Comparison of ENCODE assay signal across 18 mouse cellular contexts in the genomic region with DNA sequence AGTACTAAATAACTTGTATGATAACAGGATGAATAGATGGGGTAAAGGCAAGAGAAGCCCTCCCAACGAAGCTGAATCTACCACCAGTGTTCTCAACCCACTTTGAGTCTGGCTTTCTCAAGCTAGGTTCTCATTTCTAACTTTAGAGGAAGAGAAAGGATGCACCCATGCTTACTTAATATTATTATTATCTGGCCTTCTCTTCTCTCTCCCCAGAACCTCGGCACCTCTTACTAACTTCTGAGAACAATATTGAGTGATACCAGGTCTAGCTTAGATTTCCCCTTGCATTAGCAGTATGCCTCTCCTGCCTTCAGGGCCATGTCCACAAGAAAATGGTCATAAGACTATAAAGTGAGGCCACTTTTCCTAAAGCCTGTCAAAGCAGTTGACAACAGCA. TPM values are rescaled to one million over a fixed set of nuclear protein-coding genes. Genes with fewer than 3 reads are reported as not detected.
DNase-seq lines count a peak whose midpoint lies in the region; ATAC-seq and TF ChIP-seq lines count a peak whose summit lies in the region.
"Had no signal": no experiment of that assay in that cellular context is flagged by ENCODE, and none has a peak within 500 bp of the region (broad histone marks: within the 10 kb centered on the region; RNA-seq: fewer than 3 reads in every experiment).

No protein-coding gene starts in this region.

- WGBS in heart, adult 2 months = 40% methylated on average over 2 of the region's 2 CpGs
- WGBS in hindbrain, postnatal 0 days = 41% methylated on average over 2 of the region's 2 CpGs
- WGBS in hindbrain, embryonic 16.5 days = 40% methylated on average over 2 of the region's 2 CpGs
- WGBS in neural tube, embryonic 15.5 days = 57% methylated on average over 2 of the region's 2 CpGs
- 18% methylated on average over 2 of the region's 2 CpGs for WGBS in olfactory bulb, adult 2 months
- WGBS in hindbrain, embryonic 14.5 days = 55% methylated on average over 2 of the region's 2 CpGs

- DNase-seq in heart, adult 2 months = no peak
- no peak for DNase-seq in heart, postnatal 10 days
- DNase-seq in hindbrain, postnatal 0 days (ENCODE audit: low spot score) = no peak
- DNase-seq in neural tube, embryonic 10.5 days (ENCODE audit: extremely low spot score, low spot score) = no peak
- DNase-seq in hindbrain, embryonic 14.5 days (ENCODE audit: low spot score) = no peak
- DNase-seq: forebrain, postnatal 0 days; gastrocnemius, postnatal 36 days; heart, adult 11 months; heart, postnatal 36 days had no signal

- H3K9ac ChIP-seq in heart, adult 2 months (ENCODE audit: low read depth, low read length) = no peak overlapping the region
- H3K9ac ChIP-seq in hindbrain, postnatal 0 days (replicated peaks; ENCODE audit: low read length) = no peak overlapping the region
- H3K9ac ChIP-seq in hindbrain, embryonic 16.5 days (ENCODE audit: low read depth, low read length) = no peak overlapping the region
- no peak overlapping the region for H3K9ac ChIP-seq in neural tube, embryonic 15.5 days (replicated peaks)
- H3K9ac ChIP-seq in hindbrain, embryonic 14.5 days = no peak overlapping the region
- H3K9ac ChIP-seq: embryonic facial prominence, embryonic 13.5 days; forebrain, embryonic 13.5 days; forebrain, postnatal 0 days; heart, embryonic 13.5 days; intestine, embryonic 15.5 days had no signal

- ATAC-seq in hindbrain, postnatal 0 days = no peak
- no peak for ATAC-seq in hindbrain, embryonic 16.5 days
- ATAC-seq in neural tube, embryonic 15.5 days (ENCODE audit: low FRiP score) = no peak
- ATAC-seq in hindbrain, embryonic 14.5 days (ENCODE audit: low FRiP score) = no peak
- ATAC-seq: activated CD4-positive, CD25-positive, alpha-beta regulatory T cell, adult 4 months; forebrain, embryonic 13.5 days; forebrain, postnatal 0 days; intestine, embryonic 15.5 days; Patski had no signal

- H3K79me2 ChIP-seq in heart, adult 2 months (replicated peaks; ENCODE audit: control insufficient read depth, insufficient read depth, low read length) = peaks cover 12% of the 10 kb centered on the region

- intact Hi-C loops in heart, adult 2 months (cut with DNase I) = no loop called here
- intact Hi-C loops in heart, postnatal 10 days (cut with DNase I) = no loop called here

- no peak for TF ChIP-seq CTCF in heart, adult 2 months (IDR thresholded peaks at IDR 0.05)
- no peak for TF ChIP-seq CTCF in hindbrain, postnatal 0 days (IDR thresholded peaks at IDR 0.05; ENCODE audit: low read depth)
- TF ChIP-seq CTCF in olfactory bulb, adult 2 months (IDR thresholded peaks at IDR 0.05; ENCODE audit: insufficient read depth, low read depth, low read length) = no peak

- H3K4me3 ChIP-seq in heart, adult 2 months = no peak overlapping the region
- H3K4me3 ChIP-seq in hindbrain, postnatal 0 days (ENCODE audit: low read length) = no peak overlapping the region
- H3K4me3 ChIP-seq in hindbrain, embryonic 16.5 days (ENCODE audit: low read length) = no peak overlapping the region
- H3K4me3 ChIP-seq in neural tube, embryonic 15.5 days (replicated peaks) = no peak overlapping the region
- no peak overlapping the region for H3K4me3 ChIP-seq in olfactory bulb, adult 2 months (ENCODE audit: insufficient read depth, low read depth, low read length)
- H3K4me3 ChIP-seq in hindbrain, embryonic 14.5 days (replicated peaks; ENCODE audit: low read length) = no peak overlapping the region
- H3K4me3 ChIP-seq: embryonic facial prominence, embryonic 13.5 days; forebrain, embryonic 13.5 days; heart, embryonic 13.5 days; intestine, embryonic 15.5 days had no signal

- TF ChIP-seq EP300 in heart, adult 2 months (IDR thresholded peaks at IDR 0.05; ENCODE audit: insufficient read depth, low read depth, low read length) = no peak

- H3K9me3 ChIP-seq in hindbrain, postnatal 0 days (ENCODE audit: low read length) = no peaks in the 10 kb centered on the region
- H3K9me3 ChIP-seq in hindbrain, embryonic 16.5 days (ENCODE audit: control insufficient read depth, low read length) = no peaks in the 10 kb centered on the region
- no peaks in the 10 kb centered on the region for H3K9me3 ChIP-seq in neural tube, embryonic 15.5 days (replicated peaks)
- no peaks in the 10 kb centered on the region for H3K9me3 ChIP-seq in hindbrain, embryonic 14.5 days (ENCODE audit: control insufficient read depth, low read length)
- H3K9me3 ChIP-seq: embryonic facial prominence, embryonic 13.5 days; forebrain, embryonic 13.5 days; heart, embryonic 13.5 days; intestine, embryonic 15.5 days had no signal

- H3K4me1 ChIP-seq in heart, adult 2 months (ENCODE audit: control insufficient read depth, insufficient read depth, low read length) = peaks cover 14% of the 10 kb centered on the region
- H3K4me1 ChIP-seq in hindbrain, postnatal 0 days (ENCODE audit: insufficient read depth, low read length) = peaks cover 5% of the 10 kb centered on the region; the same call in 1 of the 2 replicates
- H3K4me1 ChIP-seq in hindbrain, embryonic 16.5 days (ENCODE audit: control insufficient read depth, insufficient read depth, low read depth, low read length) = peaks cover 5% of the 10 kb centered on the region
- peaks cover 22% of the 10 kb centered on the region for H3K4me1 ChIP-seq in neural tube, embryonic 15.5 days
- H3K4me1 ChIP-seq in olfactory bulb, adult 2 months (ENCODE audit: control insufficient read depth, insufficient read depth, low read length) = peaks cover 5% of the 10 kb centered on the region; the same call in 1 of the 2 replicates
- H3K4me1 ChIP-seq in hindbrain, embryonic 14.5 days (replicated peaks; ENCODE audit: control insufficient read depth, insufficient read depth, low read length) = 0 out of 2 replicates have a peak, but pooled peaks cover 3% of the 10 kb centered on the region
- H3K4me1 ChIP-seq: embryonic facial prominence, embryonic 13.5 days; intestine, embryonic 15.5 days had no signal

- 0 out of 2 replicates have a peak overlapping the region, but pooled peaks have one; percentile 29 for H3K27ac ChIP-seq in heart, adult 2 months
- peak overlapping the region; percentile 45; the same call in 1 of the 2 replicates for H3K27ac ChIP-seq in hindbrain, postnatal 0 days
- no peak overlapping the region for H3K27ac ChIP-seq in hindbrain, embryonic 16.5 days (ENCODE audit: low read depth, low read length)
- 0 out of 2 replicates have a peak overlapping the region, but pooled peaks have one; percentile 13 for H3K27ac ChIP-seq in neural tube, embryonic 15.5 days (replicated peaks)
- 0 out of 2 replicates have a peak overlapping the region, but pooled peaks have one; percentile 28 for H3K27ac ChIP-seq in olfactory bulb, adult 2 months (ENCODE audit: insufficient read depth, low read depth, low read length)
- H3K27ac ChIP-seq in hindbrain, embryonic 14.5 days = no peak overlapping the region
- H3K27ac ChIP-seq: embryonic facial prominence, embryonic 13.5 days; forebrain, embryonic 13.5 days; heart, embryonic 13.5 days; intestine, embryonic 15.5 days had no signal

- no peak overlapping the region for H3K4me2 ChIP-seq in hindbrain, postnatal 0 days (ENCODE audit: low read depth, low read length)
- no peak overlapping the region for H3K4me2 ChIP-seq in hindbrain, embryonic 16.5 days (ENCODE audit: low read length)
- no peak overlapping the region for H3K4me2 ChIP-seq in neural tube, embryonic 15.5 days
- H3K4me2 ChIP-seq in hindbrain, embryonic 14.5 days (replicated peaks) = no peak overlapping the region
- H3K4me2 ChIP-seq: embryonic facial prominence, embryonic 13.5 days; forebrain, embryonic 13.5 days; heart, embryonic 13.5 days; intestine, embryonic 15.5 days had no signal

- peaks cover 42% of the 10 kb centered on the region for H3K36me3 ChIP-seq in heart, adult 2 months (ENCODE audit: control insufficient read depth, insufficient read depth, low read length)
- no peaks in the 10 kb centered on the region for H3K36me3 ChIP-seq in hindbrain, postnatal 0 days (ENCODE audit: insufficient read depth, low read length)
- H3K36me3 ChIP-seq in hindbrain, embryonic 16.5 days (ENCODE audit: control insufficient read depth, insufficient read depth, low read length) = no peaks in the 10 kb centered on the region
- H3K36me3 ChIP-seq in neural tube, embryonic 15.5 days = no peaks in the 10 kb centered on the region
- H3K36me3 ChIP-seq in hindbrain, embryonic 14.5 days (replicated peaks; ENCODE audit: control insufficient read depth, insufficient read depth) = no peaks in the 10 kb centered on the region
- H3K36me3 ChIP-seq: embryonic facial prominence, embryonic 13.5 days; intestine, embryonic 15.5 days had no signal

- H3K27me3 ChIP-seq in heart, adult 2 months (ENCODE audit: control insufficient read depth, insufficient read depth, low read length) = no peaks in the 10 kb centered on the region
- no peaks in the 10 kb centered on the region for H3K27me3 ChIP-seq in hindbrain, postnatal 0 days (ENCODE audit: insufficient read depth, low read length)
- no peaks in the 10 kb centered on the region for H3K27me3 ChIP-seq in hindbrain, embryonic 16.5 days (replicated peaks; ENCODE audit: control insufficient read depth, insufficient read depth, low read length)
- no peaks in the 10 kb centered on the region for H3K27me3 ChIP-seq in neural tube, embryonic 15.5 days (replicated peaks)
- H3K27me3 ChIP-seq in hindbrain, embryonic 14.5 days (ENCODE audit: control insufficient read depth, insufficient read depth, low read length) = no peaks in the 10 kb centered on the region
- H3K27me3 ChIP-seq: embryonic facial prominence, embryonic 13.5 days; forebrain, embryonic 13.5 days; heart, embryonic 13.5 days; intestine, embryonic 15.5 days; Patski had no signal

- TF ChIP-seq POLR2A in heart, adult 2 months (IDR thresholded peaks at IDR 0.05; ENCODE audit: insufficient read depth, low read depth, low read length) = no peak
- no peak for TF ChIP-seq POLR2A in olfactory bulb, adult 2 months (IDR thresholded peaks at IDR 0.05; ENCODE audit: insufficient read depth, low read depth, low read length)

RNA-seq across cellular contexts. Expression of gene Brd4, which starts 16.4 kb away (rescaled TPM):
- total RNA-seq in heart, adult 2 months (2021) = 10 to 100 TPM; 53.3 to 55.6 TPM
- 16.5 and 21.7 TPM in 2 replicates for polyA plus RNA-seq in heart, adult 2 months (2012; rRNA removed)
- total RNA-seq in heart, postnatal 10 days (2021) = 10 to 100 TPM; 75.4 to 77.0 TPM
- total RNA-seq in hindbrain, postnatal 0 days (2014; rRNA removed) = 34.3 and 46.5 TPM in 2 replicates
- 60.8 and 73.8 TPM in 2 replicates for polyA plus RNA-seq in hindbrain, postnatal 0 days (2015; fragmentation: Nextera tagmentation; extraction: Ambion mirVana)
- polyA plus RNA-seq in hindbrain, embryonic 16.5 days (2015; fragmentation: Nextera tagmentation; extraction: Ambion mirVana) = 72.9 and 92.7 TPM in 2 replicates
- 73.9 and 84.4 TPM in 2 replicates for polyA plus RNA-seq in neural tube, embryonic 15.5 days (2015; fragmentation: Nextera tagmentation; extraction: Ambion mirVana)
- polyA plus RNA-seq in olfactory bulb, adult 2 months (2012; ENCODE audit: insufficient read depth, insufficient read length, low replicate concordance, missing spikeins) = not detected in 2 replicates
- 87.9 and 89.3 TPM in 2 replicates for polyA plus RNA-seq in hindbrain, embryonic 14.5 days (2014; fragmentation: Nextera tagmentation; extraction: Ambion mirVana)

RNA-seq across cellular contexts. Expression of gene Akap8, which starts 52.9 kb away (rescaled TPM):
- total RNA-seq in heart, adult 2 months (2021) = 10 to 100 TPM; 38.9 to 40.7 TPM
- 32.2 and 40.4 TPM in 2 replicates for polyA plus RNA-seq in heart, adult 2 months (2012; rRNA removed)
- total RNA-seq in heart, postnatal 10 days (2021) = 10 to 100 TPM; 62.0 to 72.8 TPM
- 94.4 and 108 TPM in 2 replicates for total RNA-seq in hindbrain, postnatal 0 days (2014; rRNA removed)
- polyA plus RNA-seq in hindbrain, postnatal 0 days (2015; fragmentation: Nextera tagmentation; extraction: Ambion mirVana) = 66.4 and 75.2 TPM in 2 replicates
- 84.7 and 99.9 TPM in 2 replicates for polyA plus RNA-seq in hindbrain, embryonic 16.5 days (2015; fragmentation: Nextera tagmentation; extraction: Ambion mirVana)
- 100 and 101 TPM in 2 replicates for polyA plus RNA-seq in neural tube, embryonic 15.5 days (2015; fragmentation: Nextera tagmentation; extraction: Ambion mirVana)
- 141 TPM in 1 of 2 replicates, not detected in the other for polyA plus RNA-seq in olfactory bulb, adult 2 months (2012; ENCODE audit: insufficient read depth, insufficient read length, low replicate concordance, missing spikeins)
- 41.8 and 46.2 TPM in 2 replicates for polyA plus RNA-seq in hindbrain, embryonic 14.5 days (2014; fragmentation: Nextera tagmentation; extraction: Ambion mirVana)

Comparison
In these comparisons a context has a peak if more than half of its experiments do, and no peak if none do; other contexts are left out.
1. H3K27ac ChIP-seq: peak in heart, adult 2 months (single experiment), hindbrain, postnatal 0 days (single experiment), neural tube, embryonic 15.5 days (single experiment) and olfactory bulb, adult 2 months (single experiment); none in hindbrain, embryonic 16.5 days (single experiment) and hindbrain, embryonic 14.5 days (single experiment).